Mouse (Mus musculus): ENCODE measurements around the gene Sec24c. TPM values are rescaled to one million over a fixed set of nuclear protein-coding genes. Genes with fewer than 3 reads are reported as not detected.

The Sec24c gene
- polyA plus RNA-seq, 1 experiment from 2014 or later: 92.7 TPM

DNA sequence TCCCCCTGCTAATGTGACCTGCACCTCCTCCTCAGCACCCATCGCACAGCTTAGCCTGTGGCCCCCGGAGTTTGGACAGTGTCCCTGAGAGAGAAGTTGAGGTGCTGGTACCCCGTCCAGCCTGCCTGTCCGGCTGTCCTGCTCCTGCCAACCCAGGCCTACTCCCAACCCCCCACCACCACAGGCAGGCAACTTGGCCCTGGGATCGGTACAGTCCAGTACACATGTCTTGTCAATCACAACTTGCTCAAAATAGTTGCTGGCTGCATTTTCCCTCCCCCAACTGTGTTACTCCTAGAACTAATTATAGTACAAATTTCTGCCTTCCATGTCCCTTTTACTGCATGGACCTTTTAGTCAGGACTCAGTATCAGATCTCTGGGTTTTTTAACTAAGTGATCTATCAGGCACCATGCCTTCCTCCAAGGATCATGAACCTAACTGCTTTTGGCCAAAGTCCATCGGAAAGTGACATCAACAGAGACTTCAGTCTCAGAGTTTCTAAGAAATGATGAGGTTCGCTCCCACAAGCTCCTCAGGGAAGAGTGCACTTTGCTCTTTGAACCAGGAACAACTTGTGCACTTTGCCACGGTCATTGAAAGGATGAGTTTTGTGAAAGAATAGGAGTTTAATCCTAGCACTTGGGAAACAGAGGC is 5.8 kb upstream of the Sec24c start, which contains the start of gene Synpo2l:
Gene Synpo2l (minus strand): TSS at position 201 of the 657 bp plus-strand sequence.
- no peaks in the 10 kb centered on the region for H3K36me3 ChIP-seq (ENCODE audit: control insufficient read depth, insufficient read depth, low read length)
- peak; percentile 81 for ATAC-seq
- 0 out of 2 replicates have a peak, but pooled peaks cover 3% of the 10 kb centered on the region for H3K27me3 ChIP-seq (replicated peaks; ENCODE audit: control insufficient read depth, insufficient read depth, low read length)
- no peak within 1 kb of the TSS for H3K4me2 ChIP-seq (ENCODE audit: low read depth, low read length)
- no peak within 1 kb of the TSS for H3K4me3 ChIP-seq (ENCODE audit: low read length)
- no peaks in the 10 kb centered on the region for H3K9me3 ChIP-seq (ENCODE audit: control insufficient read depth, low read length)
- H3K27ac ChIP-seq (ENCODE audit: low read length): peak within 1 kb of the TSS; percentile 63
- 78% methylated on average over 8 of the region's 8 CpGs for WGBS
- peaks cover 8% of the 10 kb centered on the region; the same call in 1 of the 2 replicates for H3K4me1 ChIP-seq (ENCODE audit: control insufficient read depth, insufficient read depth, low read length)
- peak within 1 kb of the TSS; percentile 14; the same call in 1 of the 2 replicates for H3K9ac ChIP-seq (ENCODE audit: low read depth, low read length)

DNA sequence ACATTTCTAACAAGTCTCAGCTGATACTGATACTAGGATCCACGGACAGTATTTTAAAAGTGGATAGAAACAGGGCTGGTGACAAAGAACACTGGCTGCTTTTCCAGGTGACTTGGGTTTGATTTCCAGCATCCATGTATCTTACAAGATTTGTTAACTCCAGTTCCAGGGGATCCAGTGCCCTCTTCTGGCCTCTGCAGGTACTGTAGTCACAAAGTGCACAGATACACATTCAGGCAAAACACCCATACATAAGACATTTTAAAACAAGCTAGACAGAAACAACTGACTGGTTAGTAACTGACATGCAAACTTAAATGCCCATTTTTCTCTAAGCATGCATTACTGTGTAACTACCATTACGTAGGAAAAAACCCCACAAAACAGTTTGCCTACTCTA is 1.1 kb upstream of the Sec24c start:
- Histone ChIP-seq H3K4me2 (ENCODE audit: low read depth, low read length) (no peak overlapping the region), H3K27me3 (replicated peaks; ENCODE audit: control insufficient read depth, insufficient read depth, low read length) (no peaks in the 10 kb centered on the region), H3K4me3 (ENCODE audit: low read length) (no peak overlapping the region), H3K9ac (ENCODE audit: low read depth, low read length) (no peak overlapping the region), H3K4me1 (ENCODE audit: control insufficient read depth, insufficient read depth, low read length) (peaks cover 15% of the 10 kb centered on the region; the same call in 1 of the 2 replicates), H3K9me3 (ENCODE audit: control insufficient read depth, low read length) (no peaks in the 10 kb centered on the region), H3K36me3 (ENCODE audit: control insufficient read depth, insufficient read depth, low read length) (peaks cover 7% of the 10 kb centered on the region; the same call in 1 of the 2 replicates), H3K27ac (ENCODE audit: low read length) (no peak overlapping the region)
- 90% methylated on average over 2 of the region's 2 CpGs for WGBS
- no peak for ATAC-seq

DNA sequence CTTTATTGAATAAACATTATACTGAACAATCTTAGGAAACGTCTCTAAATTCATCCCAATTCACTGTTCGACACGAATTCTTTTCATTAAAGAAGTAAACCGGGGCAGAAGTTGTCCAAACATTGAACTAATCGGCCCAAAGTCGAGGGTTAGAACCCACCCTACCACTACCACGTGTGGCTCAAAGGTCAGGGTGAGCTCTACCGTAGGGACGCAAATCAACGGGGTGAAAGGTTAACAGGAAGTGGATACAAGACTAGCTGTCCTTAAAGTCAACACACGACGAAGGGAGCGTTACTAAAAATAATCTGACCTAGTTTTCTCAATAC is 409 bp upstream of the Sec24c start:
- H3K4me2 ChIP-seq (ENCODE audit: low read depth, low read length): peak overlapping the region; percentile 66
- peaks cover 7% of the 10 kb centered on the region; the same call in 1 of the 2 replicates for H3K36me3 ChIP-seq (ENCODE audit: control insufficient read depth, insufficient read depth, low read length)
- 9% methylated on average over 13 of the region's 13 CpGs for WGBS
- H3K4me1 ChIP-seq (ENCODE audit: control insufficient read depth, insufficient read depth, low read length): peaks cover 10% of the 10 kb centered on the region; the same call in 1 of the 2 replicates
- ATAC-seq: peak; percentile 80
- peak overlapping the region; percentile 30; the same call in 1 of the 2 replicates for H3K9ac ChIP-seq (ENCODE audit: low read depth, low read length)
- peak overlapping the region; percentile 68 for H3K27ac ChIP-seq (ENCODE audit: low read length)
- H3K27me3 ChIP-seq (replicated peaks; ENCODE audit: control insufficient read depth, insufficient read depth, low read length): no peaks in the 10 kb centered on the region
- H3K9me3 ChIP-seq (ENCODE audit: control insufficient read depth, low read length): no peaks in the 10 kb centered on the region
- peak overlapping the region; percentile 69 for H3K4me3 ChIP-seq (ENCODE audit: low read length)

- H3K4me2 ChIP-seq (ENCODE audit: low read depth, low read length): no peak overlapping the region
- whole genome bisulfite sequencing: 90% methylated on average over 4 of the region's 4 CpGs
- peaks cover 10% of the 10 kb centered on the region; the same call in 1 of the 2 replicates for H3K4me1 ChIP-seq (ENCODE audit: control insufficient read depth, insufficient read depth, low read length)
- H3K4me3 ChIP-seq (ENCODE audit: low read length): no peak overlapping the region
- H3K9ac ChIP-seq (ENCODE audit: low read depth, low read length): no peak overlapping the region
- ATAC-seq: no peak
- H3K36me3 ChIP-seq (ENCODE audit: control insufficient read depth, insufficient read depth, low read length): peaks cover 20% of the 10 kb centered on the region
- H3K27me3 ChIP-seq (replicated peaks; ENCODE audit: control insufficient read depth, insufficient read depth, low read length): no peaks in the 10 kb centered on the region
- H3K27ac ChIP-seq (ENCODE audit: low read length): no peak overlapping the region
- H3K9me3 ChIP-seq (ENCODE audit: control insufficient read depth, low read length): no peaks in the 10 kb centered on the region
Measured at GRCm38 (mm10) chr14:20677906-20678305, 3.8 kb downstream of the Sec24c start.

GRCm38 (mm10) chr14:20681742-20682141 is 7.6 kb downstream of the Sec24c start:
- Histone ChIP-seq H3K4me2 (ENCODE audit: low read depth, low read length) (no peak overlapping the region), H3K4me1 (ENCODE audit: control insufficient read depth, insufficient read depth, low read length) (no peaks in the 10 kb centered on the region), H3K36me3 (ENCODE audit: control insufficient read depth, insufficient read depth, low read length) (peaks cover 42% of the 10 kb centered on the region), H3K27ac (ENCODE audit: low read length) (no peak overlapping the region), H3K9me3 (ENCODE audit: control insufficient read depth, low read length) (no peaks in the 10 kb centered on the region), H3K27me3 (replicated peaks; ENCODE audit: control insufficient read depth, insufficient read depth, low read length) (no peaks in the 10 kb centered on the region), H3K4me3 (ENCODE audit: low read length) (no peak overlapping the region), H3K9ac (ENCODE audit: low read depth, low read length) (no peak overlapping the region)
- no peak for ATAC-seq
- 92% methylated on average over 2 of the region's 2 CpGs for WGBS

DNA sequence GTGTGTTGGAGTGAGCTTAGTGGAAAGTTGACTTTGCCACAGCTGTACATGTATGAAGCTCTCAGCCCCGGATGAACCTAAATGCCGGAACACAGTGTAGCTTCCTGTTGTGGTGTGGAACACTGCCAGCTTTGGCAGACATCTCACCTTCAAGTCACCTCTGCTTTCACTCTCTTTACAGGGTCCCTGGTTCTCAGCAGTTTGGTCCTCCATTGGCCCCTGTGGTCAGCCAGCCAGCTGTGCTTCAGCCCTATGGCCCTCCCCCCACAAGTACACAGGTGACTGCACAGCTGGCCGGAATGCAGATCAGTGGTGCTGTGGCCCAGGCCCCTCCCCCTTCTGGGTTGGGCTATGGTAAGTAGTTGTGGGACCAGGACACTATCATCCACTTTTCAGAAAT is 8.4 kb downstream of the Sec24c start:
- H3K4me3 ChIP-seq (ENCODE audit: low read length): no peak overlapping the region
- no peak for ATAC-seq
- no peak overlapping the region for H3K27ac ChIP-seq (ENCODE audit: low read length)
- no peak overlapping the region for H3K4me2 ChIP-seq (ENCODE audit: low read depth, low read length)
- H3K27me3 ChIP-seq (replicated peaks; ENCODE audit: control insufficient read depth, insufficient read depth, low read length): no peaks in the 10 kb centered on the region
- no peaks in the 10 kb centered on the region for H3K4me1 ChIP-seq (ENCODE audit: control insufficient read depth, insufficient read depth, low read length)
- no peak overlapping the region for H3K9ac ChIP-seq (ENCODE audit: low read depth, low read length)
- 69% methylated on average over 3 of the region's 3 CpGs for WGBS
- no peaks in the 10 kb centered on the region for H3K9me3 ChIP-seq (ENCODE audit: control insufficient read depth, low read length)
- H3K36me3 ChIP-seq (ENCODE audit: control insufficient read depth, insufficient read depth, low read length): peaks cover 45% of the 10 kb centered on the region

DNA sequence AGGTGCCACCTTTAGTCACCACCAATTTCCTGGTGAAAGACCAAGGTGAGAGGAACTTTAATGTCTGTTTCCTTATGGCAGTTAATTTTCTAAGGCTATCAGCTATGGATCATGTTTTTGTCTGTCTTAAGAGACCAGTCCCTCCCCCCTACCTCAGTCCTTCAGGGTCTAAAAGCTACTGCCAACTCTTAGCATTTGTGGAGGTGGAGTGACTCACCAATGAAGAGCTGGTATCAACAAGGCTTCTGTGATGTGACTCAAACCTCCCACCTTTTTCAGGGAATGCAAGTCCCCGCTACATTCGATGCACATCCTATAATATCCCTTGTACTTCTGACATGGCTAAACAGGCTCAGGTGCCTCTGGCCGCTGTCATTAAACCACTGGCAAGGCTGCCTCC is 12.5 kb downstream of the Sec24c start:
- H3K36me3 ChIP-seq (ENCODE audit: control insufficient read depth, insufficient read depth, low read length): peaks cover 59% of the 10 kb centered on the region
- no peaks in the 10 kb centered on the region for H3K27me3 ChIP-seq (replicated peaks; ENCODE audit: control insufficient read depth, insufficient read depth, low read length)
- ATAC-seq: no peak
- WGBS: 96% methylated on average over 3 of the region's 3 CpGs
- H3K9ac ChIP-seq (ENCODE audit: low read depth, low read length): no peak overlapping the region
- no peak overlapping the region for H3K4me3 ChIP-seq (ENCODE audit: low read length)
- no peak overlapping the region for H3K27ac ChIP-seq (ENCODE audit: low read length)
- H3K4me1 ChIP-seq (ENCODE audit: control insufficient read depth, insufficient read depth, low read length): no peaks in the 10 kb centered on the region
- H3K4me2 ChIP-seq (ENCODE audit: low read depth, low read length): no peak overlapping the region
- H3K9me3 ChIP-seq (ENCODE audit: control insufficient read depth, low read length): no peaks in the 10 kb centered on the region

DNA sequence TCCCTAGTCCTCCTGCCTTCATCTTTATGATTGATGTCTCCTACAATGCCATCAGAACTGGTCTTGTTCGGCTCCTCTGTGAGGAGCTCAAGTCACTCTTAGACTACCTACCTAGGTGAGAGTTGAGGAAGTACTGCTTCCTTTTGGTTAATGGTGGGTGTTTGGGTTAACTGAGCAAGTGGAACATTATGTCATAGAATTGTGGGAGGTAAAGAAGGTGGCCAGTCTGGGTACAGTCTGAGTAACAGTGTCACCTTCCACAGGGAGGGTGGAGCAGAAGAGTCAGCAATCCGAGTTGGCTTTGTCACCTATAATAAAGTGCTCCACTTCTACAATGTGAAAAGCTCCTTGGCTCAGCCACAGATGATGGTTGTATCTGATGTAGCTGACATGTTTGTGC is 14.9 kb downstream of the Sec24c start:
- H3K36me3 ChIP-seq (ENCODE audit: control insufficient read depth, insufficient read depth, low read length): peaks cover 54% of the 10 kb centered on the region
- no peak overlapping the region for H3K4me2 ChIP-seq (ENCODE audit: low read depth, low read length)
- no peaks in the 10 kb centered on the region for H3K9me3 ChIP-seq (ENCODE audit: control insufficient read depth, low read length)
- WGBS: 89% methylated on average over 2 of the region's 2 CpGs
- H3K27ac ChIP-seq (ENCODE audit: low read length): no peak overlapping the region
- ATAC-seq: no peak
- no peaks in the 10 kb centered on the region for H3K4me1 ChIP-seq (ENCODE audit: control insufficient read depth, insufficient read depth, low read length)
- no peak overlapping the region for H3K9ac ChIP-seq (ENCODE audit: low read depth, low read length)
- H3K27me3 ChIP-seq (replicated peaks; ENCODE audit: control insufficient read depth, insufficient read depth, low read length): no peaks in the 10 kb centered on the region
- no peak overlapping the region for H3K4me3 ChIP-seq (ENCODE audit: low read length)

DNA sequence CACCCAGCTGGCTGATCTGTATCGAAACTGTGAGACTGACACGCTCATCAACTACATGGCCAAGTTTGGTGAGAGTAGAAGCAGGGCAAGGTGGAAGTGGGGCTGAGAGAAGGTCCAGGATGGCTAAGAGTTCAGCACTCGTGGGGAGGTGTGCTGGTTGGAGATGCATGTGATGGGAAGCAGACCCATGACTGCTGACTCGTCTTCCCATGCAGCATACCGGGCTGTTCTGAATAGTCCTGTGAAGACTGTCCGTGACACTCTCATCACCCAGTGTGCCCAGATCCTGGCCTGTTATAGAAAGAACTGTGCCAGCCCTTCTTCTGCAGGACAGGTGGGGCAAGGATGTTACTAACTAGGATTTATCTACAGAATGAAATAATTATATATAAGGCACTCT is 17.7 kb downstream of the Sec24c start:
- 89% methylated on average over 6 of the region's 6 CpGs for WGBS
- no peak overlapping the region for H3K4me3 ChIP-seq (ENCODE audit: low read length)
- no peak overlapping the region for H3K9ac ChIP-seq (ENCODE audit: low read depth, low read length)
- peaks cover 36% of the 10 kb centered on the region for H3K36me3 ChIP-seq (ENCODE audit: control insufficient read depth, insufficient read depth, low read length)
- no peak overlapping the region for H3K4me2 ChIP-seq (ENCODE audit: low read depth, low read length)
- ATAC-seq: no peak
- H3K27ac ChIP-seq (ENCODE audit: low read length): no peak overlapping the region
- no peaks in the 10 kb centered on the region for H3K27me3 ChIP-seq (replicated peaks; ENCODE audit: control insufficient read depth, insufficient read depth, low read length)
- H3K9me3 ChIP-seq (ENCODE audit: control insufficient read depth, low read length): no peaks in the 10 kb centered on the region
- peaks cover 13% of the 10 kb centered on the region for H3K4me1 ChIP-seq (ENCODE audit: control insufficient read depth, insufficient read depth, low read length)

Data from intestine, embryonic 16.5 days (tissue).